Mouse (Mus musculus): ENCODE measurements around the gene Gm7173. TPM values are rescaled to one million over a fixed set of nuclear protein-coding genes. Genes with fewer than 3 reads are reported as not detected.

The Gm7173 gene
- 0.46 and 0.52 TPM in 2 replicates for polyA plus RNA-seq (2015; fragmentation: Nextera tagmentation; extraction: Ambion mirVana)

GRCm38 (mm10) chrX:79516977-79517645, at the start of gene Gm7173:
TSS of gene Gm7173 (minus strand) at chrX:79517285.

Other genes starting within 250 kb of the Gm7173 start
- 0.19 TPM in 1 of 2 replicates, not detected in the other for gene Mageb16, start 154.2 kb upstream of the Gm7173 start, polyA plus RNA-seq (2015; fragmentation: Nextera tagmentation; extraction: Ambion mirVana)